Mouse (Mus musculus) spleen, adult 2 months (tissue): ENCODE data around the gene Gm7030. TPM values are rescaled to one million over a fixed set of nuclear protein-coding genes. Genes with fewer than 3 reads are reported as not detected.
A peak's percentile ranks its signal among the peaks of the same experiment; 100 is the strongest.
"Not testable (repeated sequence)": the region's sequence is repeated elsewhere in the genome, so short reads cannot be mapped to it uniquely, and the experiment has no call there.

ENCODE experiments used
- DNase-seq, 2 experiments: peaks; one replicate each; pipeline versions ENCODE4 v3.0.0 to v3.0.0-alpha.2; 2012 to 2021; ENCODE audit warnings: low spot score in 2 of 2, low read depth in 1 of 2
- H3K27ac ChIP-seq: fragments of 200-500 bp; 2 replicates; pipeline ENCODE4 v1.5.1; 2012; ENCODE audit warnings: low read length, inconsistent platforms; ENCODE audit not compliant: insufficient read depth
- H3K27me3 ChIP-seq: fragments of 200-500 bp; 2 replicates; pipeline ENCODE4 v1.6.1; 2012; ENCODE audit warnings: mild to moderate bottlenecking, moderate library complexity, low read length, inconsistent platforms; ENCODE audit not compliant: control insufficient read depth, insufficient read depth
- H3K36me3 ChIP-seq: fragments of 200-500 bp; 2 replicates; pipeline ENCODE4 v1.6.1; 2012; ENCODE audit warnings: mild to moderate bottlenecking, low read length, inconsistent platforms; ENCODE audit not compliant: control insufficient read depth, insufficient read depth
- H3K4me1 ChIP-seq: fragments of 200-500 bp; 2 replicates; pipeline ENCODE4 v1.6.1; 2011; ENCODE audit warnings: inconsistent platforms; ENCODE audit not compliant: control insufficient read depth, insufficient read depth, insufficient read length
- H3K4me3 ChIP-seq: fragments of 200-500 bp; 2 replicates; pipeline ENCODE4 v1.5.1; 2011; ENCODE audit warnings: mild to moderate bottlenecking, inconsistent platforms; ENCODE audit not compliant: insufficient read depth, insufficient read length; ENCODE audit errors: extremely low read depth
- CTCF ChIP-seq: fragments of 200-500 bp; IDR thresholded peaks from 2 replicates; pipeline ENCODE4 v1.5.1; 2011; ENCODE audit warnings: mild to moderate bottlenecking, inconsistent platforms; ENCODE audit not compliant: insufficient read depth, insufficient read length, insufficient replicate concordance; ENCODE audit errors: extremely low read depth
- POLR2A ChIP-seq: fragments of 200-500 bp; IDR thresholded peaks from 2 replicates; pipeline ENCODE4 v1.6.1; 2011; ENCODE audit warnings: low read depth, low read length, inconsistent platforms
- WGBS: fragments of 180-500 bp; shearing (Covaris S2); methylation state at CpG from one replicate; pipeline ENCODE4 v1.1.7; 2018; 5-methylcytosine and 5-hydroxymethylcytosine counted together
- polyA plus RNA-seq: library from polyadenylated mRNA; depleted of rRNA; stranded (reverse); fragments of >200 nt; gene quantifications from 2 replicates; pipeline ENCODE4 v1.2.3, GENCODE M21; 2012

Gene Gm7030
- polyA plus RNA-seq, 1 experiment: not detected

GRCm38 (mm10) chr17:36145861-36146156 lies 16.6 kb upstream of the Gm7030 start:
- 5% methylated on average over 13 of the region's 13 CpGs for WGBS
- not testable (repeated sequence) for H3K4me1 ChIP-seq, H3K27ac ChIP-seq

GRCm38 (mm10) chr17:36145111-36145860 lies 16.1 kb upstream of the Gm7030 start:
- H3K27ac ChIP-seq: no peak overlapping the region
- TF ChIP-seq POLR2A: no peak
- TF ChIP-seq CTCF: no peak
- no peak for DNase-seq
- no peaks in the 10 kb centered on the region; the same call in 1 of the 2 replicates for H3K4me1 ChIP-seq
- no peaks in the 10 kb centered on the region for H3K36me3 ChIP-seq
- peaks cover 9% of the 10 kb centered on the region for H3K27me3 ChIP-seq
- WGBS: 3% methylated on average over 78 of the region's 78 CpGs
- H3K4me3 ChIP-seq: peak overlapping the region; percentile 56

More at GRCm38 (mm10) chr17:36145861-36146156, 16.6 kb upstream of the Gm7030 start:
- peak overlapping the region; percentile 56; the same call in 1 of the 2 replicates for H3K4me3 ChIP-seq
- DNase-seq, H3K27me3 ChIP-seq, H3K36me3 ChIP-seq: not testable (repeated sequence)

GRCm38 (mm10) chr17:36136299-36136848 lies 7.1 kb upstream of the Gm7030 start:
- H3K27ac ChIP-seq, H3K4me3 ChIP-seq, DNase-seq, H3K36me3 ChIP-seq, H3K27me3 ChIP-seq: not testable (repeated sequence)
- 93% methylated on average over 1 of the region's 1 CpGs for WGBS
- H3K4me1 ChIP-seq: peaks cover 13% of the 10 kb centered on the region; the same call in 1 of the 2 replicates

GRCm38 (mm10) chr17:36135421-36136231 lies 6.4 kb upstream of the Gm7030 start:
- Histone ChIP-seq H3K27ac (peak overlapping the region; percentile 60; the same call in 1 of the 2 replicates), H3K4me1 (peaks cover 13% of the 10 kb centered on the region; the same call in 1 of the 2 replicates)
- not testable (repeated sequence) for H3K27me3 ChIP-seq, DNase-seq, H3K4me3 ChIP-seq, H3K36me3 ChIP-seq

- no peak overlapping the region for H3K27ac ChIP-seq
- no peaks in the 10 kb centered on the region for H3K27me3 ChIP-seq
- 85% methylated on average over 5 of the region's 5 CpGs for WGBS
- no peak overlapping the region for H3K4me3 ChIP-seq
- no peaks in the 10 kb centered on the region for H3K36me3 ChIP-seq
- DNase-seq: no peak
- peaks cover 13% of the 10 kb centered on the region; the same call in 1 of the 2 replicates for H3K4me1 ChIP-seq
- TF ChIP-seq CTCF (no peak), POLR2A (no peak)
These were observed 2.5 kb upstream of the Gm7030 start for GRCm38 (mm10) chr17:36131516-36132265.

- DNase-seq, H3K27me3 ChIP-seq, H3K27ac ChIP-seq, H3K4me3 ChIP-seq, H3K4me1 ChIP-seq, H3K36me3 ChIP-seq: not testable (repeated sequence)
- 91% methylated on average over 12 of the region's 13 CpGs for WGBS
These were observed 700 bp downstream of the Gm7030 start for GRCm38 (mm10) chr17:36128525-36128924.

GRCm38 (mm10) chr17:36124111-36124510 lies 5.1 kb downstream of the Gm7030 start:
- not testable (repeated sequence) for H3K4me3 ChIP-seq, H3K36me3 ChIP-seq, DNase-seq, H3K27ac ChIP-seq, H3K4me1 ChIP-seq, H3K27me3 ChIP-seq
- 82% methylated on average over 3 of the region's 3 CpGs for WGBS
